Mouse (Mus musculus) brain, adult 2 months (tissue): ENCODE measurements around the gene Pipox.
A peak's percentile ranks its signal among the peaks of the same experiment; 100 is the strongest.

Experiments used
- DNase-seq: peaks from one replicate; pipeline ENCODE4 v3.0.0; 2011; ENCODE audit warnings: low read depth, low spot score

The Pipox gene

GRCm38 (mm10) chr11:77908468-77908867 lies 14.6 kb upstream of the Pipox start:
- no peak for DNase-seq

DNA sequence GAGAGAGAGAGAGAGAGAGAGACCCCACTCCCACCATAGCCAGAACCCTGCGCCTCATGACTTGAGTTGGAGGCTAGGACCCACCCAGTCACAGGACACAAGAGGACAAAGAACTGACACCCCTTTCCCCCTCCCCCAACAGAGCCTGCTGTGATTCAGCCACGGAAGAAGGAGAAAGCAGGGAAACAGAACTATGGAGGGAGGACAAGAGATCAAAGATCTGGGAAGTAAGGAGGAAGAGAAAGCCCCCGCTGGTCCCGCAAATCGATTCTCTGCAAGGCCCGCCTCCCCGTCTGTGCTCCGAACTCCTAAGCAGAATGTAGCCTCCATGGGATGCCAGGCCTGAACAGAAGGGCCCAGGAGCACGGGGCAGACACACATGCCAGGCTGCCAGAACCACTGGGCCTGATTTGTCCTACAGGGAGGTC lies 12.9 kb upstream of the Pipox start:
- peak; percentile 81 for DNase-seq

GRCm38 (mm10) chr11:77906097-77906687 lies 12.3 kb upstream of the Pipox start:
- peak; percentile 86 for DNase-seq

GRCm38 (mm10) chr11:77904707-77905106 lies 10.8 kb upstream of the Pipox start:
- DNase-seq: no peak

DNA sequence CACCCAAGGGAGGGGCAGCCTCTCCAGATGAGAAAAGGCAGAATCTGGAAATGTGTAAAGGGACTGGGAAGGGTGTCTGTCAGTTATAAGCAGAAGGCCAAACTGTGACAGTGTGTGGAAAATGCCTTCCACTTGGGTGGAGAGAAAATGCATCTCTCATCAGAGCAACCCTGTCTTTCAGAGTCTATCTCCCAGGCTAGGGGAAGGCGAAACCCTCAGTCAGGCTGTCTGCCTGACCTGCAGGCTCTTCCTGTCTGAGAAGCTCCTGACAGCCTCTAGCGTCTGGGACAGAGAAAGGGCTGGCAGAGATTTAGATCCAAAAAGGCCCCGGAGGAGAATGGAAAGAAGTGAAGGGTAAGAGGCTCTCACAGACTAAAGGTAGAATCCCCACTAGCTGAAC lies 9.9 kb upstream of the Pipox start:
- DNase-seq: peak; percentile 70

- DNase-seq: peak; percentile 71
Measured at GRCm38 (mm10) chr11:77901775-77902355, 8.0 kb upstream of the Pipox start.

GRCm38 (mm10) chr11:77901366-77901765 lies 7.5 kb upstream of the Pipox start:
- no peak for DNase-seq

- DNase-seq: no peak
Measured at GRCm38 (mm10) chr11:77900696-77901095, 6.8 kb upstream of the Pipox start.

GRCm38 (mm10) chr11:77900187-77900586 lies 6.3 kb upstream of the Pipox start:
- DNase-seq: no peak

DNA sequence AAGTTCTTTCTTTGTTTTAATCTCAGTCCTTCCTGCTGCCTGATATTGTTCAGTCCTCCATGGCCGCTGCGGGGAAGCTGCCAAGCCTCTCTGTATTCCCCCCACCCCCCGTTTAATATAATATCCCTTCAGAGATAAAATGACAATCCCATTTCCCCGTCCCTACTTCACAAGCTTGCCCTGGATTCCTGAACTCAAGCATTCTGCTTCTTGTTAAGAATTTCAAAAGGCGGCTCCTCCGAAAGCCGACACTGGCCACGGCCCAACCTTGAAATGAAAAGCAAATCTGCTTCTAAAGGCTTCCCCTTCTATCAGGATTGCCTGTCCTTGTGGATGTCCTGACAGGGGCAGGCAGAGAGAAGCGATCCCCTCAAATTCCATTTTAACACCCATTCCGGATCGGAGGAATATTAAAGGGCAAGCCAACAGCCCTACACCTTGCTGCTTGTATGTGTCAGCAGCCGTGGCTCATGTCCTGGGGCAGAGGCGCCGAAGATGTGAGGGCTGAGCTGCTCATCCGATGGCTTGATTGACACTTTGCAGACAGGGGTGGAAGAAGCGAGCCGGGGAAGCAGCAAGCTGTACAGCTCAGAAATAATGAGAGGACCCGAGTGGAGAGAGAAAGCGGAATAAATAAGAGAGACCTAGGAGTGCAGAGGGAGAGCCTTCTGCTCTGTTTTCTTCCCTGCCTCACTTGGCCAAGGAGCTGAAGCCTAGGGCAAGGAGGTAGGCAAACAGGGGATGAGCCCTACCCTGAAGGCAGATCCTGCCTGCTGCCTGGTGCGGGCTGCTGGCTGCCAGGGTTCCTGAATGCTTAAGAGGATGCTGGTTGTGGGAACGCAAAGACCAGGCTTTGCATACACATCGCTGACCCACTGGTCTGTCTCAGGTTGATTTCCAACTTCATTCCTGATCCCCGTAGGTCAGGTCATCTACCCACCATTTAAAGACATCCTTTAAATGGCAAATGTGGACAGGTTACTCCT lies 3.2 kb upstream of the Pipox start:
- DNase-seq: peak; percentile 63

DNA sequence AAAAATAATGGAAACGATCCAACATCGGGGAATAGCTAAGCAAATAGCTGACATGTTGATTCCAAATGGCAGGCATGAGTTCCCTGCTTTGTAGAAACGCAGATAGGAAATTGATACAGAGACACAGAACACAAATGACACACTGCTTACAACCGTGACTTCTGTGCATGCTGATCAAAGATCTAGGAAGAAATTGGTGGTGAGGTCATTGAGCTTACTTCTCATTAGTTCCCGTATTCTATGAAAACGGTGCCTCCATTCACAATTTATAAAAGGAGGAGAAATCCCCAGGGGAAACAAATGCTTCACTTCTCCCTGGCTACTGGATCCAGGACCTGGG lies 2.6 kb upstream of the Pipox start:
- no peak for DNase-seq

DNA sequence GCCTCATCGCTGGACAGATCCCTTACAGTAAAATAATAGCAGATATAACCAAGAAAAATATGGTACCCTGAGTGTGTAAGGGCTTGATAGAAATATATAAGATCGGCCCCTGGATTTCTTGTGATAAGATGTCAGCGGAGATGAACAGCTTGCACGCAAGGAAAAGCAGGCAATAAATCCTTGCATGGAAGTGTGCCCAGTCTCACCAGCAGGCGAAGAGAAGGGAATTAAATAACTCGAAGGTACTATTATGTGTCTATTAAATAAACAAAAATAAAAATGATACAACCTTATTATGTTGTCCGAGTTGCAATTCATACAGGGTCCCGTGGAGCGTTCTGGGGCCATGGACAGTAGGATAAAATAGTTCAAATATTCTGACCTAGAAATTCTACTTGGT lies 2.1 kb upstream of the Pipox start:
- DNase-seq: peak; percentile 68

GRCm38 (mm10) chr11:77894967-77895366 lies 1.1 kb upstream of the Pipox start:
- DNase-seq: no peak

GRCm38 (mm10) chr11:77893283-77893682 lies 613 bp downstream of the Pipox start:
- DNase-seq: no peak

DNA sequence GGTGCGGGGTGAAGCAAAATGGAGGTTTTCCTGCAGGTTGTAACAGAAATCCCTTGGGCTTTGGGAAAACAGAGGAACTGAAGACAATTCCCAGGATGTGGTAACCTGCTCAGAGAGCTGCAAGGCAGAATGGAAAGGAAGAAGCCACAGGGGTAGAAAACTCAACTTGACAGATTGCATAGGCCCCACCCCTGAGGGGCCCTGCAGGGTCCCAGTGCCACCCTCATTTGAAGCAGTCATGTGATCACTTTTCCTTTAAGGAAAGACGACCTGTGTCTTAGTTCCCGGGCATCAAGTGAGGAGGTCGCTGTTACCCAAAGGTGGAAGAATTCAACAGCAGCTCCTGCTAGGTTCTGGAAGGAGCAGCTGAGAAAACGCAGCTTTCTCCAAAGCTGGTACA lies 1.0 kb downstream of the Pipox start:
- DNase-seq: no peak

DNA sequence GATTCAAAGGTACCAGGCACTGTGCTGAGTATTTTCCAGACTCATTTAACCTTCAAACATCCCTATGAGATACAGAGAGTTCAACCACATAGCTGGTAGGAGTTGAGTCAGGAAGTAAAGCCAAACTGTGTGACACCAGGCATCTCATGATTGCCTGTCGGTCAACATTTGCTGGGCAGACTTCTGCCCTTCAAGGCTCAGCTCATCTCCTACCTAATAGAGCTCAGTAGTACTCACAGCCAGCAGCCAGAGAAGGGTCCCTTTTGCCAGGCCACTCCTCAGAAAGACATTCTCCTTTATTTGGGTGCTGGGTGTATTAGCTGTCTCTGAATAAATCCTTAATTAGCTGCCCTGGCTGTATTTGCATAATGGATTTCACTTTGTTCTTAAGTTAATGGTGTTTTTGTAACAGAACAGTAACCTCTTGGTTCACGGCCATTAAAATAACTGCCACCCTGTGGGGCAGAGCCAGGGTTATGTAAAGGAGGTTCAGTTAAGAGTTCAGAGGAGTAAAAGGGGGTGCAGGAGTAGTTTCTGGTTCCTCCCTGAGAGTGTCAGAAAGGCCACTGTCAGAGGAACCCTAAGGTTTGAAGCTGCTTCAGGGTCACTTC lies 3.1 kb downstream of the Pipox start:
- DNase-seq: no peak

GRCm38 (mm10) chr11:77889484-77889883 lies 4.4 kb downstream of the Pipox start:
- no peak for DNase-seq

- DNase-seq: no peak
Measured at GRCm38 (mm10) chr11:77888846-77889245, 5.0 kb downstream of the Pipox start.

DNA sequence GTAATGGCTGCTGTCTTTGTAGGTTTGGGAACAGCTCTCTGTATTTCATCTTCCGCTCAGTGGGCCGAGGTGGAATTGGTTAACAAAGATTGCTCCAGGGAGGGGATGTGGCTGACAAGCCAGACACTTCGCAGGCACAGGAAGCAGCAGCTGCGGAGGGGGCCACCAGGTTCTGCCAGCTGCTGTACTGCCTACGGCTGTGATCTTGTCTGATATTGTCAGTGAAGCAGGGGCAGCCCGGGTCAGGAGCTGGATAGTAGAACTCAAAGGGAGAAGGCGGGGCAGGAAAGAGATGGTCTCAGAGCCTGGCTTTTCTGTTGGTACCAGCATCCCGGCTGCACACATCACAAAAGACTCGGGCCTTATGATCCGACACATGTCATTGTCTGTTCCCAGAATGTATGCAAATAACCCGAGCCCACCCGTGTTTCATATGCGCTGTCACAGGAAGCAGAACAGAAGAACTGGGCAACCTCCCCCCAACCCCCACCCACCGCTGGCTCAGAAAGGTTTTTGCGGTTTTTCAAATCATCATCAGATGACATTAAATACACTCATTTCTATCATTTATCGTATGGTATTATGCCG lies 6.4 kb downstream of the Pipox start:
- DNase-seq: peak; percentile 69

DNA sequence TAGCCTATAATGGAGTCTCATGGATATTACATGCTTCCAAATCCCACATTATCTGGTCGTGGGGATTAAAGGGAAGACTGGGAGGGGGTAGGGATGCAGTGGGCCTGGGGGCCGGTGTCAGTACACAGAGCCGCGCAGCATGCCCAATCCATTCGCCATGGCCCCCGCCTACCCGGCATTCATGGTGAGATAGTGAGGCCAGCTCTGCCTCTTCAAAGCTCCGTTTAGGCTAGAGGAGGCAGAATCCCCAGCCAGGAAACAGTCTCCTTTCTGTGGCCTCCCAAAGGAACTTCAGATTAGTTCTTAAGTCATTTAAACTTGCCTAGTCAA lies 8.7 kb downstream of the Pipox start:
- DNase-seq: no peak

DNA sequence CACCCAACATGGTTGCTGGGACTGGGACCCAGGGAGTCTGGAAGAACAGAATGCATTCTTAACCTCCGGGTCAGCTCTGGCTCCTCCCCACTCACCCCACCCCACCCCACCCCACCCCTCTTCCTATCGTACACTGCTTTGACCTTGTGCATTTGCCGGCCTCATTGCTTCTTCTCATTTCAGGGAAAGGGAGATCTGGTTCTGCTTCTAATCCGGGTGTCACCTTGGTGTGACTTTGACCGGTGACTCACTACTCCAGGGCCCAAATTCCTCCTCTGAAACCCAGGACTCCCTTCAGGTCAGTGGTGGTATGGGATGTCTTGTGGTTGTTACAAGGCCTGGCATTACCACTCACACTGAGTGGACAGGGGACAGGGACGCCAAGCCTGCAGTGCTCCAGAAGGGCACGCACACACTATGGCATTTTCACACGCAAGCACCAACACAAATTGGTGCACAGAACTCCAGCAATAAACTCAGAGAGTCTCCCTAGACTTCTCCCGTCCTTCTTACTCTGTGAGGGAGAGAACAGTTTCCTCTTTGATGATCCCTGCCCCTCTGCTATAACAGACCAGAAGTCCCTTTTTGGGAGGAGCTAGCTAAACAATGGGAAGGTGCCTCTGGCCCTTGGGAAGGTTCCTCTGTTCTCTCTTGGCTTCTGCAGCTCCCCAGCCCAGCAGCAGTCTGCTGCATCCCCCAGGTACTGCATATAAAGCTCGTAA lies 9.2 kb downstream of the Pipox start:
- DNase-seq: no peak
